Mouse (Mus musculus): ENCODE results near the gene C1qc. TPM values are rescaled to one million over a fixed set of nuclear protein-coding genes. Genes with fewer than 3 reads are reported as not detected.

C1qc gene
- polyA plus RNA-seq, 1 experiment = 436 TPM

GRCm38 (mm10) chr4:136855081-136855480, 37.8 kb downstream of the C1qc start:
- H3K4me3 ChIP-seq (ENCODE audit: extremely low read depth, insufficient read depth, insufficient read length) = no peak overlapping the region
- TF ChIP-seq POLR2A (IDR thresholded peaks at IDR 0.05; ENCODE audit: low read depth, low read length) = no peak
- no peak for TF ChIP-seq CTCF (IDR thresholded peaks at IDR 0.05; ENCODE audit: extremely low read depth, insufficient read depth, insufficient read length, insufficient replicate concordance)
- 54% methylated on average over 6 of the region's 6 CpGs for WGBS
- no peaks in the 10 kb centered on the region for H3K36me3 ChIP-seq (ENCODE audit: control insufficient read depth, insufficient read depth, low read length)
- no peaks in the 10 kb centered on the region for H3K4me1 ChIP-seq (ENCODE audit: control insufficient read depth, insufficient read depth, insufficient read length)
- H3K27ac ChIP-seq (ENCODE audit: insufficient read depth, low read length) = no peak overlapping the region
- H3K27me3 ChIP-seq (ENCODE audit: control insufficient read depth, insufficient read depth, low read length) = no peaks in the 10 kb centered on the region
- DNase-seq (ENCODE audit: low read depth in 1 of 2, low spot score in 2 of 2) = no peak

GRCm38 (mm10) chr4:136852989-136853388, 39.9 kb downstream of the C1qc start:
- Histone ChIP-seq H3K27ac (ENCODE audit: insufficient read depth, low read length) (no peak overlapping the region), H3K4me1 (ENCODE audit: control insufficient read depth, insufficient read depth, insufficient read length) (no peaks in the 10 kb centered on the region), H3K36me3 (ENCODE audit: control insufficient read depth, insufficient read depth, low read length) (no peaks in the 10 kb centered on the region), H3K27me3 (ENCODE audit: control insufficient read depth, insufficient read depth, low read length) (no peaks in the 10 kb centered on the region), H3K4me3 (ENCODE audit: extremely low read depth, insufficient read depth, insufficient read length) (no peak overlapping the region)
- 88% methylated on average over 12 of the region's 12 CpGs for WGBS
- no peak for TF ChIP-seq POLR2A (IDR thresholded peaks at IDR 0.05; ENCODE audit: low read depth, low read length)
- TF ChIP-seq CTCF (IDR thresholded peaks at IDR 0.05; ENCODE audit: extremely low read depth, insufficient read depth, insufficient read length, insufficient replicate concordance) = no peak
- DNase-seq (ENCODE audit: low read depth in 1 of 2, low spot score in 2 of 2) = no peak

GRCm38 (mm10) chr4:136852119-136852518, 40.7 kb downstream of the C1qc start:
- TF ChIP-seq POLR2A (IDR thresholded peaks at IDR 0.05; ENCODE audit: low read depth, low read length) (no peak), CTCF (IDR thresholded peaks at IDR 0.05; ENCODE audit: extremely low read depth, insufficient read depth, insufficient read length, insufficient replicate concordance) (no peak)
- Histone ChIP-seq H3K36me3 (ENCODE audit: control insufficient read depth, insufficient read depth, low read length) (no peaks in the 10 kb centered on the region), H3K27me3 (ENCODE audit: control insufficient read depth, insufficient read depth, low read length) (no peaks in the 10 kb centered on the region), H3K27ac (ENCODE audit: insufficient read depth, low read length) (no peak overlapping the region), H3K4me3 (ENCODE audit: extremely low read depth, insufficient read depth, insufficient read length) (no peak overlapping the region), H3K4me1 (ENCODE audit: control insufficient read depth, insufficient read depth, insufficient read length) (no peaks in the 10 kb centered on the region)
- no peak for DNase-seq (ENCODE audit: low read depth in 1 of 2, low spot score in 2 of 2)
- WGBS = 78% methylated on average over 5 of the region's 5 CpGs

- Histone ChIP-seq H3K4me3 (ENCODE audit: extremely low read depth, insufficient read depth, insufficient read length) (no peak overlapping the region), H3K4me1 (ENCODE audit: control insufficient read depth, insufficient read depth, insufficient read length) (no peaks in the 10 kb centered on the region), H3K36me3 (ENCODE audit: control insufficient read depth, insufficient read depth, low read length) (no peaks in the 10 kb centered on the region), H3K27me3 (ENCODE audit: control insufficient read depth, insufficient read depth, low read length) (no peaks in the 10 kb centered on the region), H3K27ac (ENCODE audit: insufficient read depth, low read length) (no peak overlapping the region)
- no peak for DNase-seq (ENCODE audit: low read depth in 1 of 2, low spot score in 2 of 2)
- TF ChIP-seq POLR2A (IDR thresholded peaks at IDR 0.05; ENCODE audit: low read depth, low read length) (no peak), CTCF (IDR thresholded peaks at IDR 0.05; ENCODE audit: extremely low read depth, insufficient read depth, insufficient read length, insufficient replicate concordance) (no peak)
- WGBS = 74% methylated on average over 4 of the region's 4 CpGs
Observed at GRCm38 (mm10) chr4:136848565-136848964, 44.3 kb downstream of the C1qc start.

- no peak overlapping the region for H3K4me3 ChIP-seq (ENCODE audit: extremely low read depth, insufficient read depth, insufficient read length)
- DNase-seq (ENCODE audit: low read depth in 1 of 2, low spot score in 2 of 2) = no peak
- H3K36me3 ChIP-seq (ENCODE audit: control insufficient read depth, insufficient read depth, low read length) = no peaks in the 10 kb centered on the region
- WGBS = 92% methylated on average over 6 of the region's 6 CpGs
- TF ChIP-seq CTCF (IDR thresholded peaks at IDR 0.05; ENCODE audit: extremely low read depth, insufficient read depth, insufficient read length, insufficient replicate concordance) (no peak), POLR2A (IDR thresholded peaks at IDR 0.05; ENCODE audit: low read depth, low read length) (no peak)
- H3K27ac ChIP-seq (ENCODE audit: insufficient read depth, low read length) = no peak overlapping the region
- no peaks in the 10 kb centered on the region for H3K27me3 ChIP-seq (ENCODE audit: control insufficient read depth, insufficient read depth, low read length)
- H3K4me1 ChIP-seq (ENCODE audit: control insufficient read depth, insufficient read depth, insufficient read length) = no peaks in the 10 kb centered on the region
Observed at GRCm38 (mm10) chr4:136847166-136847565, 45.7 kb downstream of the C1qc start.

GRCm38 (mm10) chr4:136842802-136843201, 50.1 kb downstream of the C1qc start:
- Histone ChIP-seq H3K4me3 (ENCODE audit: extremely low read depth, insufficient read depth, insufficient read length) (no peak overlapping the region), H3K36me3 (ENCODE audit: control insufficient read depth, insufficient read depth, low read length) (no peaks in the 10 kb centered on the region), H3K4me1 (ENCODE audit: control insufficient read depth, insufficient read depth, insufficient read length) (no peaks in the 10 kb centered on the region), H3K27me3 (ENCODE audit: control insufficient read depth, insufficient read depth, low read length) (no peaks in the 10 kb centered on the region), H3K27ac (ENCODE audit: insufficient read depth, low read length) (no peak overlapping the region)
- WGBS = 89% methylated on average over 10 of the region's 10 CpGs
- no peak for DNase-seq (ENCODE audit: low read depth in 1 of 2, low spot score in 2 of 2)
- TF ChIP-seq CTCF (IDR thresholded peaks at IDR 0.05; ENCODE audit: extremely low read depth, insufficient read depth, insufficient read length, insufficient replicate concordance) = no peak
- TF ChIP-seq POLR2A (IDR thresholded peaks at IDR 0.05; ENCODE audit: low read depth, low read length) = no peak

- no peak for DNase-seq (ENCODE audit: low read depth in 1 of 2, low spot score in 2 of 2)
- Histone ChIP-seq H3K36me3 (ENCODE audit: control insufficient read depth, insufficient read depth, low read length) (no peaks in the 10 kb centered on the region), H3K4me3 (ENCODE audit: extremely low read depth, insufficient read depth, insufficient read length) (no peak overlapping the region), H3K4me1 (ENCODE audit: control insufficient read depth, insufficient read depth, insufficient read length) (no peaks in the 10 kb centered on the region), H3K27me3 (ENCODE audit: control insufficient read depth, insufficient read depth, low read length) (no peaks in the 10 kb centered on the region), H3K27ac (ENCODE audit: insufficient read depth, low read length) (no peak overlapping the region)
- 14% methylated on average over 4 of the region's 4 CpGs for WGBS
- TF ChIP-seq POLR2A (IDR thresholded peaks at IDR 0.05; ENCODE audit: low read depth, low read length) (no peak), CTCF (IDR thresholded peaks at IDR 0.05; ENCODE audit: extremely low read depth, insufficient read depth, insufficient read length, insufficient replicate concordance) (no peak)
Observed at GRCm38 (mm10) chr4:136842033-136842432, 50.8 kb downstream of the C1qc start.

Data from spleen, adult 2 months (tissue).